Mouse (Mus musculus): ENCODE data around the gene Nynrin.

The Nynrin gene

GRCm38 (mm10) chr14:55922475-55923232 is 68.8 kb downstream of the Nynrin start:
- in situ Hi-C loops (cut with MseI, MboI): no loop called here

All from mouse trophoblast stem cell (cell line).